Mouse (Mus musculus) testis, adult 2 months (tissue): ENCODE measurements at regions not wholly inside any gene's neighbourhood (a gene's known extent, or its start where the extent isn't known, plus 50 kb on each side); places are given as distances from the start of the nearest gene placed in this dataset.

Experiments used
- CTCF ChIP-seq: fragments of 200-500 bp; IDR thresholded peaks from 2 replicates; pipeline ENCODE4 v1.5.1; 2012; ENCODE audit warnings: low read depth, mild to moderate bottlenecking, inconsistent platforms, low read length, moderate library complexity; ENCODE audit not compliant: control insufficient read depth, insufficient read depth, insufficient replicate concordance
- POLR2A ChIP-seq: fragments of 200-500 bp; IDR thresholded peaks from 2 replicates; pipeline ENCODE4 v1.6.1; 2012; ENCODE audit warnings: low read depth, mild to moderate bottlenecking, inconsistent platforms, low read length, moderate library complexity; ENCODE audit not compliant: control insufficient read depth

DNA sequence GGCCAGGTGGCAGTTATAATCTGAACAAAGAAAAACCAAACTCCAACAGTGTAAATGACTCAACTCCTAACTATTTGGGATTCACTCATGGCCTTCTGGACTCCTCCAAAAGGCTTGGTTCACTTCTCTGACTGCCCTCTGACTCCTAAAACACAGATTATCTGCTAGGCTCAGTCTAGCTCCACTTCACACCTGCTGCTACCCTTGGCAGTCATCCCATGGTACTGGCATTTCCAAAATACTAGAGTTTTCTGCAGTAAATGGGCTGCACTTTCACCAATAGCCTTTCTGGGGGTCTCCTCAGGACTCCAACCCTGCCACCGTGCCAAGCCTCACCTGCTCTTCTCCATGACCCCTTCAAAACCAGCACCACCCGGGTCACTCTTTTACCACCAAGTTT lies 237.6 kb downstream of the Efnb2 start:
- TF ChIP-seq CTCF (no peak), POLR2A (no peak)
